Mouse (Mus musculus) stomach, embryonic 14.5 days (tissue): ENCODE measurements around the gene Mrpl14. TPM values are rescaled to one million over a fixed set of nuclear protein-coding genes. Genes with fewer than 3 reads are reported as not detected.

Experiments
- ATAC-seq: fragments of 200-750 bp; cut with Nextera tagmentation; 2 replicates; pipeline ENCODE4 v1.8.0; 2017; ENCODE audit warnings: low read depth, moderate TSS enrichment; ENCODE audit not compliant: insufficient number of reproducible peaks, insufficient read depth, low FRiP score
- H3K27ac ChIP-seq: fragments of 300-500 bp; sonication (generic); 2 replicates; pipeline ENCODE4 v1.5.1; 2014; ENCODE audit warnings: mild to moderate bottlenecking, low read length, moderate library complexity, mixed read lengths
- H3K27me3 ChIP-seq: fragments of 300-500 bp; sonication (generic); 2 replicates; pipeline ENCODE4 v1.6.1; 2014; ENCODE audit warnings: low read length, control low read depth, mixed read lengths; ENCODE audit not compliant: control insufficient read depth, insufficient read depth
- H3K36me3 ChIP-seq: fragments of 300-500 bp; sonication (generic); 2 replicates; pipeline ENCODE4 v1.6.1; 2014; ENCODE audit warnings: mild to moderate bottlenecking, control low read depth, low read length, moderate library complexity, mixed read lengths; ENCODE audit not compliant: control insufficient read depth, insufficient read depth
- H3K4me1 ChIP-seq: fragments of 300-500 bp; sonication (generic); 2 replicates; pipeline ENCODE4 v1.6.1; 2014; ENCODE audit warnings: low read length, control low read depth, mixed read lengths; ENCODE audit not compliant: control insufficient read depth, insufficient read depth
- H3K4me2 ChIP-seq: fragments of 300-500 bp; sonication (generic); replicated peaks from 2 replicates; pipeline ENCODE4 v1.6.1; 2014; ENCODE audit warnings: low read depth, low read length, control low read depth
- H3K4me3 ChIP-seq: fragments of 300-500 bp; sonication (generic); 2 replicates; pipeline ENCODE4 v1.5.1; 2014; ENCODE audit warnings: low read depth, low read length, control low read depth
- H3K9ac ChIP-seq: fragments of 300-500 bp; sonication (generic); replicated peaks from 2 replicates; pipeline ENCODE4 v1.6.1; 2014; ENCODE audit warnings: low read depth, mild to moderate bottlenecking, control low read depth, low read length, moderate library complexity, mixed read lengths
- H3K9me3 ChIP-seq: fragments of 300-500 bp; sonication (generic); 2 replicates; pipeline ENCODE4 v1.6.1; 2016; ENCODE audit warnings: low read depth, low read length, control low read depth; ENCODE audit not compliant: control insufficient read depth
- WGBS: fragments of 180-500 bp; shearing (Covaris S2); extraction: QIAGEN DNeasy Blood & Tissue Kit; methylation state at CpG from one replicate; pipeline ENCODE4 v1.1.7; 2014; 5-methylcytosine and 5-hydroxymethylcytosine counted together
- polyA plus RNA-seq: library from polyadenylated mRNA; unstranded; fragments of >200 nt; fragmentation: Nextera tagmentation; extraction: Ambion mirVana; gene quantifications from 2 replicates; pipeline ENCODE4 v1.2.1, GENCODE M21; 2014

Mrpl14 gene
- polyA plus RNA-seq, 1 experiment from 2014 or later, result 171 TPM

DNA sequence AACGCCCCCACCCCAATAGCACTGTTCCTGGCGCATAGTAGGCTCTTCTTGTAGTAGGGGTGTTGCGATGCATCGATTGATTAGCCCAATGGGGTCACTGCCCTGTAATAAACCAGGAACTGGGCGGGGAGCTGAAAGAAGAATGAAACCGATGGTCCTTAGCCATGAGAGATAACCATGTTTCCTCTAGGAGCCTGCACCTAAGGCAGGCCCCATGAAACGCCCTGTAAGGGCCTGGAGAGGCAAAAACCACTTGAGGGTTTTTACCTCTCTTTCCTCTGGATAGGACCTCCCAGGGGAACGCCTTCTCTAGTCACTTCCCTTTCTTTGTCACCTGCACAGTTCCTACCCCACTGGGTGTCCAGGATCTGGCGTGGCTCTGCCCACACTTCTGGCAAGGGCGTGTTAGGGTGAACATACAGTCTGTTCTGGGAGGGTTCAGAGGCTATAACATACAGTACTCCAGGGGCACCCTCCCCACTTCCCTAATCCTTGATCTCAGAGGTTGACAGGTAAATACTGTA is 51.0 kb downstream of the Mrpl14 start:
- Histone ChIP-seq H3K36me3 (no peaks in the 10 kb centered on the region), H3K27me3 (no peaks in the 10 kb centered on the region), H3K9ac (peak overlapping the region; percentile 22; the same call in 1 of the 2 replicates), H3K4me1 (peaks cover 25% of the 10 kb centered on the region), H3K27ac (peak overlapping the region; percentile 96), H3K9me3 (no peaks in the 10 kb centered on the region), H3K4me3 (peak overlapping the region; percentile 32), H3K4me2 (peak overlapping the region; percentile 60)
- 19% methylated on average over 10 of the region's 10 CpGs for WGBS
- ATAC-seq, result peak; percentile 24; the same call in 1 of the 2 replicates

GRCm38 (mm10) chr17:45742371-45743147 is 56.4 kb downstream of the Mrpl14 start:
- Histone ChIP-seq H3K9ac (no peak overlapping the region), H3K9me3 (no peaks in the 10 kb centered on the region), H3K27ac (no peak overlapping the region), H3K4me1 (0 out of 2 replicates have a peak, but pooled peaks cover 4% of the 10 kb centered on the region), H3K36me3 (no peaks in the 10 kb centered on the region), H3K27me3 (no peaks in the 10 kb centered on the region), H3K4me3 (no peak overlapping the region), H3K4me2 (no peak overlapping the region)
- ATAC-seq, result no peak
- 46% methylated on average over 13 of the region's 13 CpGs for WGBS

DNA sequence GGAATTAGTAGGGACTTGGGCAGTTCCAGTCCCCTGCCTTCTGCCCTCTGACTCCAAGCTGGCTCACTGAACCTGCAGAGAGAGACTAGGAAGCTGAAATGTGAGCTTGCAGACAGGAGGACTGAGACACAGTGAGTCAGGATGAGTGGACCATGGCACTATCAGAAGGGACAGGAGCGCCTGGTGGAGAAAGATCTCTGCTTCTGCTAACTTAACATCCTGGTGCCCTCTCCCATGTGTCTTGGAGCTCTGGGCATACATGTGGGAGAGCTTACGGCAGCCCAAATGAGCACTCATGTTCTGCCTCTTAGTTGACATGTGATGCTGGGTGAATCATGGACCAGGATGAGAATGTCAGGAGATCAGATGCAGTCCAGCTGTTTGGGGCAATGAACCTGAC is 59.5 kb downstream of the Mrpl14 start:
- no peak for ATAC-seq
- H3K4me1 ChIP-seq, result 0 out of 2 replicates have a peak, but pooled peaks cover 4% of the 10 kb centered on the region
- H3K9me3 ChIP-seq, result no peaks in the 10 kb centered on the region
- H3K36me3 ChIP-seq, result no peaks in the 10 kb centered on the region
- H3K27ac ChIP-seq, result no peak overlapping the region
- H3K4me3 ChIP-seq, result no peak overlapping the region
- no peak overlapping the region for H3K9ac ChIP-seq
- H3K4me2 ChIP-seq, result no peak overlapping the region
- no peaks in the 10 kb centered on the region for H3K27me3 ChIP-seq
- 92% methylated on average over 2 of the region's 2 CpGs for WGBS

DNA sequence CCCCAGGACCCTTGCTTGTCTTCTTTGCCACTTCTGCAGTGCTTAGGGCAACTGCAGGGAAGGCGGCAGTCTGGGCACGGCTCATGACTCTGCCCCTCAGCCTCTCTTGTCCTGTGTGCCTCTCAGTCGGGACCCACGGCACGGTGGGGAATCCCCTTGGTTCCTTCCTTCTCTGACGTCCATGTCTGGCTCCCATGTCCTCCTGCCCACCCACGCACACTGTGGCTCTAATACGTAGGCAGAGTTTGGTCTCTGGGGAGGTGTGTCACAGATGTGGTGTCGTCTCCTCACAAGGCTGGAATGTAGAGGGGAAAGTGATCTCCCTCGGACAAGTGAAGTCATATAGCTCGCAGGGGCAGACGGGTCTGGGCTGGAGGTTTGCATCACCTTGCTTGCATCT is 60.6 kb downstream of the Mrpl14 start:
- 58% methylated on average over 12 of the region's 12 CpGs for WGBS
- H3K4me2 ChIP-seq, result no peak overlapping the region
- no peaks in the 10 kb centered on the region for H3K9me3 ChIP-seq
- no peak overlapping the region for H3K27ac ChIP-seq
- H3K4me3 ChIP-seq, result no peak overlapping the region
- no peaks in the 10 kb centered on the region for H3K27me3 ChIP-seq
- ATAC-seq, result no peak
- H3K36me3 ChIP-seq, result no peaks in the 10 kb centered on the region
- H3K4me1 ChIP-seq, result 0 out of 2 replicates have a peak, but pooled peaks cover 4% of the 10 kb centered on the region
- H3K9ac ChIP-seq, result no peak overlapping the region

DNA sequence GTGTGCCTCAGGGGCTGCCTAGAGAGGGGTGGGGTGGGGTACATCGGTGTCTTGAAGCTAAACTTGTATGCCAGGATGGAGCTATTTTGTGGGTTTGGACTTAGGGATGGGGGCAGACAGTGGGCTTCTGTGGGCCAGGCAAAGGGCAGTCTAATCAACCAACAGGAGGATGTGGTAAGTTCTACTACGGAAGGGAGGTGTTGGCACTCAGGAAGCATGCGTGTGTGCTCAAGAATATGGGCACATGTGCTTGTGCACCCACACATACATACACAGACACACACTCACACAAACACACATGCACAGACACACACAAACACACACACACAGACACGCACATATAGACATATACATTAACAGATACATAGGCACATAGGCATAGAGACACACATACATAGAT is 61.2 kb downstream of the Mrpl14 start:
- Histone ChIP-seq H3K9me3 (no peaks in the 10 kb centered on the region), H3K27ac (no peak overlapping the region), H3K27me3 (no peaks in the 10 kb centered on the region), H3K4me2 (no peak overlapping the region), H3K9ac (no peak overlapping the region), H3K4me1 (0 out of 2 replicates have a peak, but pooled peaks cover 4% of the 10 kb centered on the region), H3K36me3 (no peaks in the 10 kb centered on the region), H3K4me3 (no peak overlapping the region)
- no peak for ATAC-seq
- 86% methylated on average over 4 of the region's 4 CpGs for WGBS

Other genes with a start within 250 kb of the Mrpl14 start
- gene Spats1, start 210.9 kb upstream of the Mrpl14 start, polyA plus RNA-seq, result 0.50 and 0.59 TPM in 2 replicates
- gene Aars2, start 179.5 kb upstream of the Mrpl14 start, polyA plus RNA-seq, result 14.8 and 16.8 TPM in 2 replicates
- 0.29 and 0.65 TPM in 2 replicates for gene Tcte1, start 162.9 kb upstream of the Mrpl14 start, polyA plus RNA-seq
- 1.8 and 2.6 TPM in 2 replicates for gene Tmem151b, start 136.6 kb upstream of the Mrpl14 start, polyA plus RNA-seq
- gene Nfkbie, start 130.6 kb upstream of the Mrpl14 start, polyA plus RNA-seq, result 3.7 and 4.2 TPM in 2 replicates
- 117 and 120 TPM in 2 replicates for gene Slc35b2, start 122.4 kb upstream of the Mrpl14 start, polyA plus RNA-seq
- 1,573 and 1,607 TPM in 2 replicates for gene Hsp90ab1, start 113.1 kb upstream of the Mrpl14 start, polyA plus RNA-seq
- gene Slc29a1, start 86.7 kb upstream of the Mrpl14 start, polyA plus RNA-seq, result 72.2 and 73.0 TPM in 2 replicates
- gene Mymx, start 84.2 kb upstream of the Mrpl14 start, polyA plus RNA-seq, result 0.36 and 0.55 TPM in 2 replicates
- not detected in 2 replicates for gene Capn11, start 27.0 kb upstream of the Mrpl14 start, polyA plus RNA-seq
- 30.8 and 33.7 TPM in 2 replicates for gene Tmem63b, start 583 bp downstream of the Mrpl14 start, polyA plus RNA-seq
- 0.72 TPM in 1 of 2 replicates, not detected in the other for gene 1600014C23Rik, start 47.5 kb downstream of the Mrpl14 start, polyA plus RNA-seq